Mouse (Mus musculus) left cerebral cortex, adult 2 months (tissue): Measurements from ENCODE around the gene H2afy. TPM values are rescaled to one million over a fixed set of nuclear protein-coding genes. Genes with fewer than 3 reads are reported as not detected.

Experiments used
- DNase-seq, 2 experiments: peaks; one replicate each; pipeline ENCODE4 v3.0.0; 2021 to 2022; ENCODE audit warnings: low spot score in 2 of 2, mixed read lengths in 1 of 2; ENCODE audit errors: extremely low spot score in 1 of 2
- H3K27ac ChIP-seq: fragments of 200-600 bp; 2 replicates; pipeline ENCODE4 v1.8.1; 2022
- H3K4me3 ChIP-seq: fragments of 200-600 bp; 2 replicates; pipeline ENCODE4 v1.8.1; 2022
- CTCF ChIP-seq: fragments of 200-600 bp; IDR thresholded peaks from 2 replicates; pipeline ENCODE4 v1.8.1; 2022; ENCODE audit warnings: antibody characterized with exemption, mild to moderate bottlenecking, moderate library complexity
- intact Hi-C: fragments of 180-260 bp; cut with DNase I; formaldehyde crosslinking; loops from one replicate; pipeline ENCODE4 v1.15.1; 2025
- total RNA-seq, 2 experiments: library from RNA; stranded (reverse); gene quantifications; 2 replicates each; pipeline ENCODE4 v1.2.3; 2021

Gene H2afy
- total RNA-seq, 2 experiments from 2014 or later: 107 to 111 TPM

DNA sequence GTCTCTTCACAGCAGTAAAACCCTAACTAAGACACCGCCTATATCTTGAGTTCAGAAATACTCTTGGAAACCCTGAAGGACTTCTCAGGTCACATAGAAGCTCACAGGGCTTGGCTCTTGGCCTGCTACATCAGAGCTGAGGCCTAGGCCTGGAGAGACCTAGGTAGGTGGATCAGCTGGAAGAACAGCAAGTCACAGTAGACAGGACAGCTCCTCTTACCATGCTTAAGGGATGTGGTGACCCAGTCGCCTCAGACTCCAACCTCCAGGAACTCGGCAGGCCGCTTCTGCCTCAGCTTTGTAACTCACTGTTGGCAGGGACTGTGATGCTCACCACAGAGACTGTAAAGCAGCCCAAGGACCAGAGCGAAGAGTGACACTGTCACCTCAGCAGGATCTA lies 13.1 kb downstream of the H2afy start:
- intact Hi-C loops: no loop called here
- DNase-seq: no peak
- TF ChIP-seq CTCF: no peak
- Histone ChIP-seq H3K27ac (no peak overlapping the region), H3K4me3 (no peak overlapping the region)

DNA sequence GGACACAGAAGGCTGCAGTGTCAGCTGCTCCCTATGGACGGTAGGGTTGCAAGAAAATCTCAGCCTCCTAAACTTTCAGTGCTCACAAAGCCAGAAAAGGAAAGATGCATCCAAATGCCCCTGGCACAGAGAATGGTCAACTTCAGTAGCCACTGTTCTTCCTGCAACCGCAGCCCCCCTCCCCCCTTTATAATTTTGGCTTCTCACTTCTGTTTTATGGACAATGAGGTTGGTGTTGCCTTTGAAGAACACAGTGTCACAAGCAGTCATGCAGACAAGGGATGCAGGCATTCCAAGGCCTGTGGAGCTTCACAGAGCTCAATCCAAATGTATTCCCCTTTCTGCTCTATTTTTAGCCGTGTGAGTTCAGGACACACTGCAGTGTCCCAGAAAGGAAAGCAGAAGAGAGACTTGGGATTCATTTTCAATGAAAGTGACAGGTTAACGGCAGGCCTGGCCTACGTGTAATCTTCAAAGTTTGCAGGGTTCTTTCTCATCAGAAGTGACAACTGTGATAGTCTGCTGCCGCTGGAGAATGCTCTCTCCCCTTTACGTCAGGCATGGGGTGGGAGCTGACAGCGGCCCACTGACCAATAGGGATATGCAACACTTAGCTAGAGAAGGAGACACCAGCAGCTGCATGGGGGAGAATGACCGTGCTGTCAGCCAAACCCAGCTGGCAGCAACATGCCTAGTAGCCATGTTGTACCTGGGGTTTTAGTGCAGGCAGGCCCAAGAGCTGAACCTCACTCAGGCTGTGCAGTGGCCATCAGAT lies 18.0 kb downstream of the H2afy start:
- Histone ChIP-seq H3K27ac (peak overlapping the region; percentile 58; the same call in 1 of the 2 replicates), H3K4me3 (no peak overlapping the region)
- intact Hi-C loops: no loop called here
- TF ChIP-seq CTCF: no peak
- DNase-seq: no peak

DNA sequence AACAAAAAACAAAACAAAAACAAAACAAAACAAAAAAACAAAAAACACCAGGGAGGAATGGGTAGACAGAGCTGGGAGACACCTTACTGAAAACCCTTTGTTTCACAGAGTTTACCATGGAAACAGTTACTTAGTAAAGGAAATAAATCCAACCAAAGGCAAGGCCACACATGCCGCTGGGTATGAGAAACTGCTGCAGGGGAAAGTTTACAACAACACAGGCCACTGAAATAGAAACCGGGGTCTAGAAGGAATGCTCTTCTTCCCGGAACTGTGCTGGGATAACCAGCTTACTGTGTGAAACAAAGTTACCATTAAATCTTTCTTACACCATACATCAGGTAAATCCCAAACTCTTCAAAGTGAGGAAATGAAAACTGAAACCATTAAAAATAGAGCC lies 20.3 kb downstream of the H2afy start:
- Histone ChIP-seq H3K27ac (no peak overlapping the region; the same call in 1 of the 2 replicates), H3K4me3 (no peak overlapping the region)
- intact Hi-C loops: no loop called here
- DNase-seq: no peak
- no peak for TF ChIP-seq CTCF

DNA sequence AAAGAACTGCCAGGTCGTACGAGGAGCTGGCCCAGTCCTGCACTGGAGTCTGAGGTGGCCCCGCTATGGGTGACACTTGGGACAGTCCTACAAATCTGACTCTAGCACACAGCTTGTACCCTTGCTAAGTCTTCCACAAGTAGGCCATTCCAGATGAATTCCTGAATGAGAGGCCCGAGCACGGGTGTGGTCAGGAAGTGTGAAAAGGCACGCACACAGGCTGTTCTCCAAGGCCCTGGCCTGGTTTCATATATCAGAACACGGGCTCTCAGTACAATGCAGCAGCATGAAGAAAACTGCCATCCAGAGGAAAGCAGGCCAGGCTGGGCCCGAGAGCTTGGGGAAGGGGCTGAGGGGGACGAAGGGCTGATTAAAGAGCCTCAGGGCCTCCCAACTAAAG lies 20.8 kb downstream of the H2afy start:
- TF ChIP-seq CTCF: no peak
- DNase-seq: no peak
- no peak overlapping the region for H3K4me3 ChIP-seq
- peak overlapping the region; percentile 5; the same call in 1 of the 2 replicates for H3K27ac ChIP-seq
- intact Hi-C loops: no loop called here

DNA sequence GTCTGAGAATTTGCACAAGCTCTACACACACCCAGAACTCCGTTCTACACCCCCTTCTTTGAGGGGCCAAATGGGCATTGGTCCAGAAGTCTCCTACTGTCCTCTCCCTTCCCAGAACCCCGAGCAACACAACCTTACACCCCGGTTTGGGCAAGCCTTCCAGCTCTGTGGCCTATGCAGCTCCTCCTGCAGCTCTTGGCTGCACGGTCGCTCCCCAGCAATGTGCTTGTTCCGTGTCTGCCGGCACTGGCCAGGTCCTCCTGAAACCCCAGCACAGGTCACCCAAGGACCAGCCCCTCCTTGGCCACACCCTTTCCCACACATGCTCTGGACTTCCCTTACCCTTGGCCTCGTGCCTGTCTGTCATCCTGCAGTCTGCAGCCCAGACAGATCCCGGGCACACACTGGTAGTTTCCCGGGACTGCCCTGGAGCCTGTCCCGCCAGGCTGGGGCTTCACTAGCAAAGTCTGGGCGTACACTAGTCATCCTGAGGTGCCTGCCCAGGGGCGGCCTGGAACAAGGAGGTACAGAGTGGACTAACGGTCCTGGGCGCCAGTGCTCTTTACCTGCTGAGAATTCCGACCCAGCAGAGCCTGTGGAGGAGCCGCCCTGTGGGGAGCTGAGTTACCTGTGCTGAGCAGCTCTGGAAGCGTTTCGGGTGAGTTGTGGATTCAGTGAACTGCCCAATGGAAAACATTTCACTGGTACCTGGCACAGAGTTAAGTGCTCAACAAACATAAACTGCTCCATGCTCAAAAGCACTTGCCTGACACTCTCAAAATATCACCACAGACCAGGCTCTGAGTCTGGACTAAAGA lies 22.5 kb downstream of the H2afy start:
- H3K27ac ChIP-seq: peak overlapping the region; percentile 47
- no peak for TF ChIP-seq CTCF
- H3K4me3 ChIP-seq: no peak overlapping the region
- intact Hi-C loops: no loop called here
- no peak for DNase-seq

- DNase-seq: peak in 1 of 2 experiments; percentile 51
- intact Hi-C loops: no loop called here
- H3K27ac ChIP-seq: peak overlapping the region; percentile 47
- TF ChIP-seq CTCF: no peak
- no peak overlapping the region for H3K4me3 ChIP-seq
Observed at GRCm38 (mm10) chr13:56112980-56113379, 23.2 kb downstream of the H2afy start.

DNA sequence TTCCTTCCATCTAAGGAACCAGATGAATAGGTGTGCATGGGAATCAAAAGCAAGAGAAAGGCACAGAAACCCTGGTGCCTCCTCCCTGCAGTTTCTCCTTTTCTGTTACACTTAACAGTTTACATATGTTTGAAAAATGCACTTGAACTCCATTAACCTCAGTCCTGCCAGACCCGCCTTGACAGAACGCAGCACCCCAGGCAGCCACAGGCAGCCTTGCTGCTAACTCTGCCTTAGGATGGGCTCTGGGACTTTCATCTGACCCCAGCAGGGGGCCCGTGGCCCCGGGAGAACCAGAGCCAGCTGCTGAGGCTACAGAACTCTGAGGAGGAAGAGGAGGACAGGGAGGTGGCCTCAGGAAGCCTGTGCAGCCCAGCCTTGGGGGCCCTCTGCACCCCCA lies 23.7 kb downstream of the H2afy start:
- no peak; the same call in 1 of the 2 replicates for TF ChIP-seq CTCF
- Histone ChIP-seq H3K4me3 (no peak overlapping the region), H3K27ac (peak overlapping the region; percentile 47; the same call in 1 of the 2 replicates)
- no peak for DNase-seq
- intact Hi-C loops: no loop called here

- DNase-seq: no peak
- no peak for TF ChIP-seq CTCF
- H3K27ac ChIP-seq: no peak overlapping the region
- no peak overlapping the region for H3K4me3 ChIP-seq
- intact Hi-C loops: no loop called here
Observed at GRCm38 (mm10) chr13:56111601-56112000, 24.6 kb downstream of the H2afy start.

DNA sequence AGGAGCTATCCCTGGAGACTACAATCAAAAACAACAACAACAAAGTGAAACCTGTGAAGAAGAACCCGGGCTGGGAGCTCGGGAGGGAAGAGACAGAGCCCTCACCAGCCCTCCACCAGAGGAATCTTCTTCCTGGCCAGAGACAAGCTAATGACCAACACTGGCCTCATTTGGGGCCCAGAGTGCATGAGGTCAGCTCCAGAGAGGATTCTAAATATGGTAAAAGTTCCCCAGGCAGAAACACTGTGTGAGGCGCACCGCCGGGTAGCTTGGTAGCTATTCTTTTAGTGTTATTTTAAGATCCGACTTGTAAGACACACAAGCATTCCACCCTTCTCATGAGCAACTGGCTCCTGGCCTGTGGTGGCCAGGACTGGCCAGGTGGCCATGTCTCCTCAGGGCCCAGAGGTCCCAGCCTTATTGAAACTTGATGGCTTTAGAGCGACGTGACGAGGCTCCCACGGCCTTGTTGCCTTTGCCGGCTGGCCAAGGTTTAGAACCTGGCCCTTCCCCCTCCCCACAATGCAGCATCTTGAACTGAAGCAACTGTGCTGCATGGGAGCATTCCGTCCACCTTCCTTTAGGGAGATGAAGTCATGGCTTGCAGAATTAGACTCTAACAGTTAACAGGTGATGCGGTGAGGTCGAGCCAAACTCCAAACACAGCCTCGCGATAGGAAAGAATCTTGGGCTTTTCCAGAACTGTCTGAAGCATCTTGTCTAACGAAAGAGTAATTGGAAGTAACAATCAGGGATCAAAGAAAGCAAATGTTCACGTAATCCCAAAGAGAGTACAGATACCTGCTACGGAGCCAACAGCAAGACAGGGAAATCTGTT lies 25.2 kb downstream of the H2afy start:
- intact Hi-C loops: no loop called here
- no peak for DNase-seq
- no peak for TF ChIP-seq CTCF
- no peak overlapping the region for H3K4me3 ChIP-seq
- H3K27ac ChIP-seq: no peak overlapping the region

DNA sequence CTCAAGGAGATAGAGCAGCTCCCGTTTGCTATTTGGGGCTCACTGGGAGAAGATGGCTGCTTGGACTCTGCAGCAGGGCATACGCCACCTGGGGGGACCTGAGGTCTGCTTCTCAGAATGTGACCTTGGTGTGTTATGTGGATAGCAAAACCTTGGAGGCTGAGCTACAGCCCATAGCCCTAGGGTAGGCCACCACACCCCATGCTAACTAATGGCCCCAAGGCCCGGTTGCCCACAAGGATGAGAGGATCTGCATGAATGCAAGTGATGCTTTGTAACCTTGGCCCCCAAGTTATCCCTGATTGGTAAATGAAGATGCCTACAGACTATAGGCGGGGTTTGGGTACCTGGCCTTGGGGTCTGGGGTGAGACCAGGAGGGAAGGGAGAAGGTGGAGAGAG lies 26.5 kb downstream of the H2afy start:
- DNase-seq: no peak
- no peak for TF ChIP-seq CTCF
- Histone ChIP-seq H3K27ac (no peak overlapping the region), H3K4me3 (no peak overlapping the region)
- intact Hi-C loops: no loop called here

DNA sequence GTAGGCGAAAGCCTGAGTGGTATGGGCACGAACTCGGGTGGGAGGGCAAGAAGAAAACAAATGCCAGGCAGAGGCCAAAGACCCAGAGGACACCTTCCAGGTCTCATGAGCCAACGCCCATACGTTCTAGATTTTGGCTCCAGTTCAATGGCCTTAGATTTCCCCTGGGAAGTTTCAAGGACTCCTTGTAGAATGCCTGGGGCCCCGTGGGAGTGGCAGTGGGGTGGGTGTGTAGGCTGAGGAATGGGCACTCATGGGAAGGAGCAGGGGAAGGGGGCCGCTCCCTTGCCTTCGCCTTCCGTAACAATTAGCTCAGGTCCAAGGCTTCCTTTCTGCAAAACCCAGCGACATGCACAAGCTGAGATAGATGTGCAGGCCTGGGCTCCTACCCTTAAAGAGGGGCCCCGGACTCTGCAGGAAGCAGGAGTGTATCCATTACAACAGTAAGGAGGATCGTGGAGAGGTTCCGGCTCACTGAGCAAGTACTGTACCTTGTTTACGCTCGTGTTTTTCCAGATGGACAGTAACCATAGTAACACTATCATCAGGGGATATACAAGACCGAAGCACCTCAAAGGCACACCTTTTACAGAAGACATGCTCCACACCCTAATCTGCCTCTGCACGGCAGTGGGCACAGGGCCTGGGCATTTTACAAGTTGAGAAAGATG lies 27.2 kb downstream of the H2afy start:
- Histone ChIP-seq H3K4me3 (no peak overlapping the region), H3K27ac (no peak overlapping the region)
- no peak for TF ChIP-seq CTCF
- DNase-seq: no peak
- intact Hi-C loops: no loop called here
